Mouse (Mus musculus) C2C12 (cell line): ENCODE measurements around the gene Add3. TPM values are rescaled to one million over a fixed set of nuclear protein-coding genes. Genes with fewer than 3 reads are reported as not detected.

ENCODE experiments used
- H3K27me3 ChIP-seq: one replicate; pipeline ENCODE4 v1.6.1; 2011; ENCODE audit not compliant: control insufficient read depth, insufficient read depth, insufficient read length
- H3K36me3 ChIP-seq: one replicate; pipeline ENCODE4 v1.6.1; 2011; ENCODE audit not compliant: control insufficient read depth, insufficient read depth
- H3K4me3 ChIP-seq: one replicate; pipeline ENCODE4 v1.5.1; 2011; ENCODE audit warnings: mild to moderate bottlenecking, control low read depth; ENCODE audit not compliant: poor library complexity, insufficient read depth, severe bottlenecking
- H3K79me2 ChIP-seq: one replicate; pipeline ENCODE4 v1.6.1; 2011; ENCODE audit not compliant: control insufficient read depth, insufficient read depth
- H3K79me3 ChIP-seq: one replicate; pipeline ENCODE4 v1.6.1; 2011; ENCODE audit warnings: low read depth, control low read depth
- H3ac ChIP-seq: one replicate; pipeline ENCODE3; 2011; ENCODE audit warnings: low read depth; ENCODE audit not compliant: control insufficient read depth, insufficient read length
- CEBPB ChIP-seq: IDR thresholded peaks from one replicate; pipeline ENCODE4 v1.6.1; 2011; ENCODE audit warnings: low read depth, mild to moderate bottlenecking, control low read depth, moderate library complexity
- CTCF ChIP-seq: IDR thresholded peaks from one replicate; pipeline ENCODE4 v1.5.1; 2011; ENCODE audit not compliant: control insufficient read depth, insufficient read depth, insufficient read length
- FOSL1 ChIP-seq: IDR thresholded peaks from one replicate; pipeline ENCODE4 v1.8.0; 2011; ENCODE audit warnings: mild to moderate bottlenecking, low read length; ENCODE audit not compliant: poor library complexity, insufficient read depth, severe bottlenecking
- MAX ChIP-seq: IDR thresholded peaks from one replicate; pipeline ENCODE4 v1.6.1; 2011; ENCODE audit warnings: mild to moderate bottlenecking, control low read depth
- MYOD1 ChIP-seq: IDR thresholded peaks from one replicate; pipeline ENCODE4 v1.6.1; 2011; ENCODE audit warnings: low read depth; ENCODE audit not compliant: control insufficient read depth, insufficient read length
- MYOG ChIP-seq: IDR thresholded peaks from one replicate; pipeline ENCODE4 v1.6.1; 2011; ENCODE audit not compliant: control insufficient read depth, insufficient read length; ENCODE audit errors: extremely low read depth
- USF1 ChIP-seq: IDR thresholded peaks from one replicate; pipeline ENCODE4 v1.6.1; 2011; ENCODE audit warnings: low read depth, mild to moderate bottlenecking, control low read depth, moderate library complexity
- polyA plus RNA-seq: library from polyadenylated mRNA; unstranded; fragments of >200 nt; fragmentation: generic; extraction: Trizol; gene quantifications from one replicate; pipeline ENCODE4 v1.2.1, GENCODE M21; 2012; ENCODE audit warnings: missing spikeins

Gene Add3
- polyA plus RNA-seq, 1 experiment: 1.6 TPM

- H3K79me2 ChIP-seq: no peaks in the 10 kb centered on the region
- no peaks in the 10 kb centered on the region for H3K27me3 ChIP-seq
- H3K79me3 ChIP-seq: no peaks in the 10 kb centered on the region
- no peak overlapping the region for H3ac ChIP-seq
- TF ChIP-seq CEBPB (no peak), CTCF (no peak), MYOG (no peak), MAX (no peak), USF1 (no peak), FOSL1 (no peak), MYOD1 (no peak)
- no peaks in the 10 kb centered on the region for H3K36me3 ChIP-seq
- no peak overlapping the region for H3K4me3 ChIP-seq
These were observed 44.7 kb downstream of the Add3 start for GRCm38 (mm10) chr19:53184911-53185310.

GRCm38 (mm10) chr19:53185486-53186134 lies 45.4 kb downstream of the Add3 start:
- Histone ChIP-seq H3K36me3 (no peaks in the 10 kb centered on the region), H3K79me2 (no peaks in the 10 kb centered on the region), H3ac (no peak overlapping the region), H3K4me3 (no peak overlapping the region), H3K79me3 (no peaks in the 10 kb centered on the region), H3K27me3 (no peaks in the 10 kb centered on the region)
- TF ChIP-seq MYOD1 (no peak), CEBPB (peak; percentile 59)

- Histone ChIP-seq H3K36me3 (no peaks in the 10 kb centered on the region), H3ac (no peak overlapping the region), H3K27me3 (no peaks in the 10 kb centered on the region), H3K79me2 (no peaks in the 10 kb centered on the region), H3K4me3 (no peak overlapping the region), H3K79me3 (no peaks in the 10 kb centered on the region)
- TF ChIP-seq FOSL1 (no peak), MYOD1 (no peak), MYOG (no peak), MAX (no peak), CTCF (no peak), CEBPB (no peak), USF1 (no peak)
These were observed 46.2 kb downstream of the Add3 start for GRCm38 (mm10) chr19:53186456-53186855.

GRCm38 (mm10) chr19:53187533-53187932 lies 47.3 kb downstream of the Add3 start:
- TF ChIP-seq CTCF: no peak
- Histone ChIP-seq H3K4me3 (no peak overlapping the region), H3K27me3 (no peaks in the 10 kb centered on the region), H3ac (no peak overlapping the region), H3K36me3 (no peaks in the 10 kb centered on the region), H3K79me2 (no peaks in the 10 kb centered on the region), H3K79me3 (no peaks in the 10 kb centered on the region)

GRCm38 (mm10) chr19:53188186-53188585 lies 47.9 kb downstream of the Add3 start:
- H3K79me2 ChIP-seq: no peaks in the 10 kb centered on the region
- H3ac ChIP-seq: no peak overlapping the region
- no peak for TF ChIP-seq CTCF
- no peak for TF ChIP-seq MYOD1
- no peak for TF ChIP-seq MAX
- no peak for TF ChIP-seq USF1
- TF ChIP-seq CEBPB: no peak
- no peak for TF ChIP-seq FOSL1
- no peak for TF ChIP-seq MYOG
- H3K4me3 ChIP-seq: no peak overlapping the region
- H3K36me3 ChIP-seq: no peaks in the 10 kb centered on the region
- no peaks in the 10 kb centered on the region for H3K27me3 ChIP-seq
- H3K79me3 ChIP-seq: no peaks in the 10 kb centered on the region

- Histone ChIP-seq H3K79me2 (no peaks in the 10 kb centered on the region), H3K79me3 (no peaks in the 10 kb centered on the region), H3ac (no peak overlapping the region), H3K27me3 (no peaks in the 10 kb centered on the region), H3K4me3 (no peak overlapping the region), H3K36me3 (no peaks in the 10 kb centered on the region)
- TF ChIP-seq FOSL1 (no peak), MYOD1 (no peak)
These were observed 48.5 kb downstream of the Add3 start for GRCm38 (mm10) chr19:53188724-53189220.
